Mouse (Mus musculus): Measurements from ENCODE around the gene Apod. TPM values are rescaled to one million over a fixed set of nuclear protein-coding genes. Genes with fewer than 3 reads are reported as not detected.

Apod gene
- 1.0 TPM in 2 replicates for polyA plus RNA-seq (2015; fragmentation: Nextera tagmentation; extraction: Ambion mirVana)

- H3K9me3 ChIP-seq (ENCODE audit: control insufficient read depth, low read length): no peaks in the 10 kb centered on the region
- peak within 1 kb of the TSS; percentile 35; the same call in 1 of the 2 replicates for H3K27ac ChIP-seq (replicated peaks)
- no peaks in the 10 kb centered on the region for H3K36me3 ChIP-seq (ENCODE audit: control insufficient read depth, insufficient read depth, low read length)
- H3K4me1 ChIP-seq (replicated peaks; ENCODE audit: control insufficient read depth, insufficient read depth): no peaks in the 10 kb centered on the region; the same call in none of the 2 replicates
- WGBS: 60% methylated on average over 9 of the region's 9 CpGs
- no peaks in the 10 kb centered on the region for H3K27me3 ChIP-seq (ENCODE audit: control insufficient read depth, insufficient read depth, low read length)
- TF ChIP-seq CTCF (IDR thresholded peaks at IDR 0.05; ENCODE audit: low read depth) (no peak), EP300 (optimal IDR thresholded peaks at IDR 0.05) (no peak)
- no peak for ATAC-seq (ENCODE audit: low FRiP score, low TSS enrichment)
- no peak within 1 kb of the TSS for H3K4me2 ChIP-seq (replicated peaks; ENCODE audit: low read depth)
- H3K4me3 ChIP-seq (ENCODE audit: low read depth, low read length): no peak within 1 kb of the TSS
- DNase-seq (ENCODE audit: low spot score): no peak
- no peak within 1 kb of the TSS for H3K9ac ChIP-seq (ENCODE audit: low read length)
Observed at GRCm38 (mm10) chr16:31314497-31315233, at the start of gene Apod. Apod (minus strand) TSS chr16:31314808.

- ATAC-seq (ENCODE audit: low FRiP score, low TSS enrichment) (peak; percentile 75), DNase-seq (ENCODE audit: low spot score) (peak; percentile 59)
- no peaks in the 10 kb centered on the region for H3K36me3 ChIP-seq (ENCODE audit: control insufficient read depth, insufficient read depth, low read length)
- H3K4me3 ChIP-seq (ENCODE audit: low read depth, low read length): no peak overlapping the region
- H3K4me2 ChIP-seq (replicated peaks; ENCODE audit: low read depth): no peak overlapping the region
- H3K4me1 ChIP-seq (replicated peaks; ENCODE audit: control insufficient read depth, insufficient read depth): no peaks in the 10 kb centered on the region
- H3K9ac ChIP-seq (ENCODE audit: low read length): no peak overlapping the region
- no peaks in the 10 kb centered on the region for H3K27me3 ChIP-seq (ENCODE audit: control insufficient read depth, insufficient read depth, low read length)
- H3K9me3 ChIP-seq (ENCODE audit: control insufficient read depth, low read length): no peaks in the 10 kb centered on the region
- no peak for TF ChIP-seq CTCF (IDR thresholded peaks at IDR 0.05; ENCODE audit: low read depth)
- TF ChIP-seq EP300 (optimal IDR thresholded peaks at IDR 0.05): no peak
- peak overlapping the region; percentile 75 for H3K27ac ChIP-seq (replicated peaks)
- WGBS: 51% methylated on average over 11 of the region's 11 CpGs
Observed at GRCm38 (mm10) chr16:31363685-31364436, 49.3 kb upstream of the Apod start.

- no peak overlapping the region for H3K9ac ChIP-seq (ENCODE audit: low read length)
- peak; percentile 63 for ATAC-seq (ENCODE audit: low FRiP score, low TSS enrichment)
- no peak for TF ChIP-seq EP300 (optimal IDR thresholded peaks at IDR 0.05)
- no peak for TF ChIP-seq CTCF (IDR thresholded peaks at IDR 0.05; ENCODE audit: low read depth)
- H3K27me3 ChIP-seq (ENCODE audit: control insufficient read depth, insufficient read depth, low read length): no peaks in the 10 kb centered on the region
- H3K27ac ChIP-seq (replicated peaks): peak overlapping the region; percentile 35; the same call in 1 of the 2 replicates
- DNase-seq (ENCODE audit: low spot score): peak; percentile 51
- H3K4me3 ChIP-seq (ENCODE audit: low read depth, low read length): no peak overlapping the region
- 46% methylated on average over 5 of the region's 5 CpGs for WGBS
- no peaks in the 10 kb centered on the region for H3K4me1 ChIP-seq (replicated peaks; ENCODE audit: control insufficient read depth, insufficient read depth)
- H3K9me3 ChIP-seq (ENCODE audit: control insufficient read depth, low read length): no peaks in the 10 kb centered on the region
- no peaks in the 10 kb centered on the region for H3K36me3 ChIP-seq (ENCODE audit: control insufficient read depth, insufficient read depth, low read length)
- no peak overlapping the region for H3K4me2 ChIP-seq (replicated peaks; ENCODE audit: low read depth)
Observed at GRCm38 (mm10) chr16:31359542-31359941, 44.9 kb upstream of the Apod start.

GRCm38 (mm10) chr16:31358991-31359390 lies 44.4 kb upstream of the Apod start:
- peak; percentile 66 for DNase-seq (ENCODE audit: low spot score)
- ATAC-seq (ENCODE audit: low FRiP score, low TSS enrichment): peak; percentile 48; the same call in 1 of the 2 replicates
- Histone ChIP-seq H3K4me2 (replicated peaks; ENCODE audit: low read depth) (no peak overlapping the region; the same call in 1 of the 2 replicates), H3K4me1 (replicated peaks; ENCODE audit: control insufficient read depth, insufficient read depth) (no peaks in the 10 kb centered on the region), H3K9ac (ENCODE audit: low read length) (no peak overlapping the region), H3K27ac (replicated peaks) (peak overlapping the region; percentile 35), H3K27me3 (ENCODE audit: control insufficient read depth, insufficient read depth, low read length) (no peaks in the 10 kb centered on the region), H3K36me3 (ENCODE audit: control insufficient read depth, insufficient read depth, low read length) (no peaks in the 10 kb centered on the region), H3K4me3 (ENCODE audit: low read depth, low read length) (no peak overlapping the region), H3K9me3 (ENCODE audit: control insufficient read depth, low read length) (no peaks in the 10 kb centered on the region)
- WGBS: 38% methylated on average over 9 of the region's 9 CpGs
- no peak for TF ChIP-seq CTCF (IDR thresholded peaks at IDR 0.05; ENCODE audit: low read depth)
- TF ChIP-seq EP300 (optimal IDR thresholded peaks at IDR 0.05): no peak

- peak; percentile 30; the same call in 1 of the 2 replicates for ATAC-seq (ENCODE audit: low FRiP score, low TSS enrichment)
- 35% methylated on average over 15 of the region's 15 CpGs for WGBS
- Histone ChIP-seq H3K4me3 (ENCODE audit: low read depth, low read length) (no peak overlapping the region), H3K4me2 (replicated peaks; ENCODE audit: low read depth) (no peak overlapping the region), H3K9ac (ENCODE audit: low read length) (no peak overlapping the region), H3K9me3 (ENCODE audit: control insufficient read depth, low read length) (no peaks in the 10 kb centered on the region), H3K27ac (replicated peaks) (peak overlapping the region; percentile 13; the same call in 1 of the 2 replicates), H3K4me1 (replicated peaks; ENCODE audit: control insufficient read depth, insufficient read depth) (no peaks in the 10 kb centered on the region), H3K27me3 (ENCODE audit: control insufficient read depth, insufficient read depth, low read length) (no peaks in the 10 kb centered on the region), H3K36me3 (ENCODE audit: control insufficient read depth, insufficient read depth, low read length) (no peaks in the 10 kb centered on the region)
- TF ChIP-seq EP300 (optimal IDR thresholded peaks at IDR 0.05) (no peak), CTCF (IDR thresholded peaks at IDR 0.05; ENCODE audit: low read depth) (no peak)
- peak; percentile 49 for DNase-seq (ENCODE audit: low spot score)
Observed at GRCm38 (mm10) chr16:31358576-31358975, 44.0 kb upstream of the Apod start.

Data from stomach, postnatal 0 days (tissue).